Mouse (Mus musculus): ENCODE measurements around the gene Ccdc57.
"Not testable (repeated sequence)": the region's sequence is repeated elsewhere in the genome, so short reads cannot be mapped to it uniquely, and the experiment has no call there.

Gene Ccdc57

GRCm38 (mm10) chr11:120784064-120784791, 148.4 kb downstream of the Ccdc57 start, which contains the start of the genes Rfng and Gps1:
TSS of gene Rfng (minus strand) at chr11:120784207.
TSS of gene Gps1 (plus strand) at chr11:120784272.
- DNase-seq (ENCODE audit: low read depth): peak; percentile 65

GRCm38 (mm10) chr11:120783426-120784063, 149.1 kb downstream of the Ccdc57 start:
- DNase-seq (ENCODE audit: low read depth): no peak

GRCm38 (mm10) chr11:120781361-120781760, 151.3 kb downstream of the Ccdc57 start:
- not testable (repeated sequence) for DNase-seq (ENCODE audit: low read depth)

- no peak for DNase-seq (ENCODE audit: low read depth)
These were observed 152.8 kb downstream of the Ccdc57 start for GRCm38 (mm10) chr11:120779876-120780275.

- no peak for DNase-seq (ENCODE audit: low read depth)
These were observed 155.5 kb downstream of the Ccdc57 start for GRCm38 (mm10) chr11:120777123-120777522.
